In genomic region chr13:109727346-109727745, GRCm38 (mm10) we compare ENCODE assay signal across 35 mouse cellular contexts.
"Had no signal": no experiment of that assay in that cellular context is flagged by ENCODE, and none has a peak within 500 bp of the region (broad histone marks: within the 10 kb centered on the region; RNA-seq: fewer than 3 reads in every experiment).

No protein-coding gene starts in this region.

- H3K27ac ChIP-seq: heart, embryonic 13.5 days; heart, embryonic 15.5 days; hindbrain, embryonic 10.5 days; hindbrain, embryonic 12.5 days; hindbrain, embryonic 13.5 days; hindbrain, embryonic 14.5 days; hindbrain, embryonic 15.5 days; hindbrain, postnatal 0 days; intestine, embryonic 15.5 days; kidney, embryonic 15.5 days; kidney, postnatal 0 days; layer of hippocampus, adult 2 months; left cerebral cortex, adult 2 months had no signal

- ATAC-seq: hindbrain, embryonic 16.5 days; hindbrain, postnatal 0 days; inflammation-experienced regulatory T-cells, adult 6 months; intestine, embryonic 15.5 days; intestine, embryonic 16.5 days; intestine, postnatal 0 days had no signal

- H3K9me3 ChIP-seq: heart, embryonic 12.5 days; heart, embryonic 13.5 days; heart, embryonic 15.5 days; hindbrain, embryonic 10.5 days; hindbrain, embryonic 12.5 days; hindbrain, embryonic 13.5 days; hindbrain, embryonic 15.5 days; intestine, embryonic 15.5 days; kidney, embryonic 15.5 days had no signal

- H3K4me2 ChIP-seq: heart, embryonic 11.5 days; heart, embryonic 12.5 days; heart, embryonic 13.5 days; heart, embryonic 15.5 days; hindbrain, embryonic 12.5 days; hindbrain, embryonic 13.5 days; hindbrain, embryonic 14.5 days; hindbrain, embryonic 15.5 days; intestine, embryonic 15.5 days; kidney, embryonic 15.5 days had no signal

- H3K4me3 ChIP-seq: heart, embryonic 12.5 days; heart, embryonic 13.5 days; heart, embryonic 15.5 days; hindbrain, embryonic 10.5 days; hindbrain, embryonic 12.5 days; hindbrain, embryonic 13.5 days; hindbrain, embryonic 15.5 days; intestine, embryonic 15.5 days; kidney, embryonic 15.5 days; layer of hippocampus, adult 2 months; left cerebral cortex, adult 2 months had no signal

- H3K4me1 ChIP-seq: hindbrain, embryonic 10.5 days; hindbrain, embryonic 12.5 days; hindbrain, embryonic 13.5 days; intestine, embryonic 15.5 days; kidney, embryonic 15.5 days had no signal

- H3K9ac ChIP-seq: heart, embryonic 12.5 days; heart, embryonic 13.5 days; heart, embryonic 15.5 days; hindbrain, embryonic 12.5 days; hindbrain, embryonic 13.5 days; hindbrain, embryonic 14.5 days; hindbrain, embryonic 15.5 days; intestine, embryonic 15.5 days; kidney, embryonic 15.5 days had no signal

- H3K27me3 ChIP-seq: heart, embryonic 12.5 days; heart, embryonic 13.5 days; heart, embryonic 15.5 days; hindbrain, embryonic 12.5 days; hindbrain, embryonic 13.5 days; hindbrain, embryonic 15.5 days; intestine, embryonic 15.5 days; kidney, embryonic 15.5 days had no signal

- DNase-seq: heart, postnatal 10 days; heart, postnatal 14 days; heart, postnatal 36 days; heart, postnatal 4 days; kidney, adult 11 months; kidney, adult 18-20 months; kidney, adult 2 months; kidney, adult 8-10 months; kidney, adult 9 months; kidney, postnatal 10 days; kidney, postnatal 14 days; kidney, postnatal 25 days; kidney, postnatal 36 days; kidney, postnatal 4 days; layer of hippocampus, adult 9-11 months; layer of hippocampus, postnatal 36 days had no signal

- H3K36me3 ChIP-seq: heart, embryonic 12.5 days; heart, embryonic 13.5 days; heart, embryonic 15.5 days; hindbrain, embryonic 10.5 days; hindbrain, embryonic 12.5 days; hindbrain, embryonic 13.5 days; hindbrain, embryonic 15.5 days; intestine, embryonic 15.5 days; kidney, embryonic 15.5 days had no signal
